Mouse (Mus musculus) hindbrain, embryonic 13.5 days (tissue): ENCODE measurements around the gene Rhbdf1. TPM values are rescaled to one million over a fixed set of nuclear protein-coding genes. Genes with fewer than 3 reads are reported as not detected.

Source experiments
- ATAC-seq: fragments of 200-750 bp; cut with Nextera tagmentation; 2 replicates; pipeline ENCODE4 v1.8.0; 2017; ENCODE audit warnings: moderate TSS enrichment; ENCODE audit not compliant: low FRiP score
- H3K27ac ChIP-seq: fragments of 300-500 bp; sonication (generic); 2 replicates; pipeline ENCODE4 v1.5.1; 2015; ENCODE audit warnings: inconsistent platforms, mild to moderate bottlenecking, moderate library complexity
- H3K27me3 ChIP-seq: fragments of 300-500 bp; sonication (generic); 2 replicates; pipeline ENCODE4 v1.6.1; 2015; ENCODE audit warnings: mild to moderate bottlenecking, inconsistent platforms
- H3K36me3 ChIP-seq: fragments of 300-500 bp; sonication (generic); 2 replicates; pipeline ENCODE4 v1.6.1; 2015; ENCODE audit warnings: mild to moderate bottlenecking, inconsistent platforms
- H3K4me1 ChIP-seq: fragments of 300-500 bp; sonication (generic); replicated peaks from 2 replicates; pipeline ENCODE4 v1.6.1; 2015; ENCODE audit warnings: inconsistent platforms
- H3K4me2 ChIP-seq: fragments of 300-500 bp; sonication (generic); 2 replicates; pipeline ENCODE4 v1.6.1; 2015; ENCODE audit warnings: inconsistent platforms, mild to moderate bottlenecking, moderate library complexity
- H3K4me3 ChIP-seq: fragments of 300-500 bp; sonication (generic); 2 replicates; pipeline ENCODE4 v1.5.1; 2015; ENCODE audit warnings: mild to moderate bottlenecking, inconsistent platforms
- H3K9ac ChIP-seq: fragments of 300-500 bp; sonication (generic); 2 replicates; pipeline ENCODE4 v1.6.1; 2015; ENCODE audit warnings: mild to moderate bottlenecking, inconsistent platforms
- H3K9me3 ChIP-seq: fragments of 300-500 bp; sonication (generic); 2 replicates; pipeline ENCODE4 v1.6.1; 2016; ENCODE audit warnings: inconsistent platforms
- WGBS: fragments of 180-500 bp; shearing (Covaris S2); methylation state at CpG from one replicate; pipeline ENCODE4 v1.1.7; 2015; 5-methylcytosine and 5-hydroxymethylcytosine counted together
- polyA plus RNA-seq: library from polyadenylated mRNA; unstranded; fragments of >200 nt; fragmentation: Nextera tagmentation; extraction: Ambion mirVana; gene quantifications from 2 replicates; pipeline ENCODE4 v1.2.1, GENCODE M21; 2015

Rhbdf1 gene
- polyA plus RNA-seq, 1 experiment from 2014 or later = 24.1 TPM

DNA sequence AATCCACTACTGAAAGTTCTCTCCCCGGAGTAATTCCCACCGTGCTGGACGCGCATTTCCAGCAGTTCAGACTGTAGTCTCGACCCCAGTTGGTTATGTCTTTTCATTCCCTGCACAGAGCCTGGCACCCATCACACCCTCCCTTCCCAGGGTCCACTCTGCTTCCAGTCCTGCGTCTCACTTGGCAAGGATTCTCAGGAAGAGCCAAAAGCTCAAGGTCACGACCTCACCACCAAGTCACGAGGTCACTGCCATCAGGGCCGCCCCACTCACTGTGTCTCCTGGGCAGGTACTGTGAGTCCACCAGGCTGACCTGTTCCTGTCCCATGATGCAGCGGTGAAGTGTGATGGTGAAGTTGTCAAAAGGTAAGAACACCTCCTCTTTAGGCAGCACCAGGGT, 28.0 kb downstream of the Rhbdf1 start:
- H3K36me3 ChIP-seq = no peaks in the 10 kb centered on the region
- H3K27ac ChIP-seq = no peak overlapping the region
- H3K4me1 ChIP-seq = peaks cover 13% of the 10 kb centered on the region
- no peak for ATAC-seq
- no peaks in the 10 kb centered on the region for H3K9me3 ChIP-seq
- 83% methylated on average over 10 of the region's 10 CpGs for WGBS
- H3K4me2 ChIP-seq = no peak overlapping the region
- H3K4me3 ChIP-seq = no peak overlapping the region
- no peak overlapping the region for H3K9ac ChIP-seq
- H3K27me3 ChIP-seq = 0 out of 2 replicates have a peak, but pooled peaks cover 10% of the 10 kb centered on the region

DNA sequence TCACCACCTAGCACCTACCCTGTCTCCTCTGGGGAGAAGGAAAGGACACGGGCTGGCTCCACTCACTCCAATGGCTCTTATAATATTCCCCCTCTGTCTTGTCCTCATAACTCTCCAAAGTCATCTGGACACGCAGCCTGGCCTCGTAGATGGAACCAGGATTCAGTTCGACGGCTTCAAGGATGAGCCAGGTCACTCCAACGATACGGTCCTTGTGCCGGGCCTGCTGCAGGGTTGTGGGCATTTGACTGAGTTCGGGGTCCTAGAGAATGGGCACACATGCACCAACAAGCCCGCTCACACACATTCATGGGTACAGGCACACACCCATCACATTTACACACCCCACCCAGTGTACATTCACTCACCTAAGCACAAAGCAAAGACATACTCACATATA, 28.9 kb downstream of the Rhbdf1 start:
- no peaks in the 10 kb centered on the region for H3K36me3 ChIP-seq
- H3K4me1 ChIP-seq = peaks cover 13% of the 10 kb centered on the region
- H3K4me2 ChIP-seq = no peak overlapping the region
- H3K4me3 ChIP-seq = no peak overlapping the region
- WGBS = 94% methylated on average over 10 of the region's 10 CpGs
- no peak overlapping the region for H3K9ac ChIP-seq
- 0 out of 2 replicates have a peak, but pooled peaks cover 6% of the 10 kb centered on the region for H3K27me3 ChIP-seq
- no peaks in the 10 kb centered on the region for H3K9me3 ChIP-seq
- no peak for ATAC-seq
- no peak overlapping the region for H3K27ac ChIP-seq

DNA sequence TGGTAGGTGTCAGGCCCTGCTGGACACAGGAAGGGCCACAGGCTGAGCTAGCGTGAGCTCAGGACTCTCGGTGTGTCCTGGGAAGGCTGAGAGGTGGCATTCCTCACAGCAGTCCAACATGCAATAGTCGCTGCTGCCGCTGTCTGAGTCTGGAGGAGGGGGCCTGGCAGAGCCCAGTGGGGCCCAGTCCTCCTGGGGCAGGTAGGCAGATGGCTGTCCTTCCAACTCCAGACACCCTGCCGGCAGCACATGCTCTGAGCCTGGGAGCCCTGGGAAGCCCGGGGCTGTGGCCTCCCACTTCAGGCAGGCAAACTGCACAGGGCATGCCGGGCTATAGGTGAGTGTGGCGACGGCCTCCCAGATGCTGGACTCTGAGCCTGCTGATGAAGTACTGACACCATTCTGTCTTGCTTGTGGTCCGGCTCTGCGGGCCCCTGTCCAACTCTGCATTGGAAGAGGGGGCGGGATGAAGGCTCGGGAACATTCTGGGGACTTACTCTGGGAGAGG, 31.4 kb downstream of the Rhbdf1 start:
- Histone ChIP-seq H3K27me3 (no peaks in the 10 kb centered on the region), H3K9ac (no peak overlapping the region), H3K9me3 (no peaks in the 10 kb centered on the region), H3K4me1 (peaks cover 9% of the 10 kb centered on the region), H3K27ac (no peak overlapping the region), H3K4me2 (no peak overlapping the region), H3K4me3 (no peak overlapping the region), H3K36me3 (no peaks in the 10 kb centered on the region)
- 69% methylated on average over 13 of the region's 13 CpGs for WGBS
- ATAC-seq = no peak

DNA sequence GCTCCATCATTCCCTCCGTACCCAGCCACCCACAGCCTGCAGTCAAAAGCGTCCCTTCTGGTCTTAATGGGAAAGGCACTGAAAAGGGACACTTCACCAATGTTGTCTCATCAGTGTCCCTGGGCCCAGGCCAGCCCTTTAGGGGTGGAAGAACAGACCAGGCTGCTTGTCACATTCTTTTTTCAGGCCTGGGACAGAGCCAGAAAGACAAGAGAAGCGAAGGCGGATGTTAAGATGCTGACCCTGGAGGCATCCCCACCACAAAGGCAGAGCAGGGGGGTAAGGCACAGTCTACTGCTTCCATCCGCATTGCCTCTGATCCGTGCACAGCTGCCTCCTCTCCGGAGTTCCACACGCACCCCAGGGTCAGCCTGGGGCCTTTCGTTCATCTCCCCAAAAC, 32.0 kb downstream of the Rhbdf1 start:
- no peak overlapping the region for H3K27ac ChIP-seq
- H3K4me1 ChIP-seq = peaks cover 9% of the 10 kb centered on the region
- WGBS = 69% methylated on average over 9 of the region's 9 CpGs
- no peak overlapping the region for H3K9ac ChIP-seq
- H3K36me3 ChIP-seq = no peaks in the 10 kb centered on the region
- no peaks in the 10 kb centered on the region for H3K27me3 ChIP-seq
- no peaks in the 10 kb centered on the region for H3K9me3 ChIP-seq
- no peak for ATAC-seq
- H3K4me2 ChIP-seq = no peak overlapping the region
- H3K4me3 ChIP-seq = no peak overlapping the region

DNA sequence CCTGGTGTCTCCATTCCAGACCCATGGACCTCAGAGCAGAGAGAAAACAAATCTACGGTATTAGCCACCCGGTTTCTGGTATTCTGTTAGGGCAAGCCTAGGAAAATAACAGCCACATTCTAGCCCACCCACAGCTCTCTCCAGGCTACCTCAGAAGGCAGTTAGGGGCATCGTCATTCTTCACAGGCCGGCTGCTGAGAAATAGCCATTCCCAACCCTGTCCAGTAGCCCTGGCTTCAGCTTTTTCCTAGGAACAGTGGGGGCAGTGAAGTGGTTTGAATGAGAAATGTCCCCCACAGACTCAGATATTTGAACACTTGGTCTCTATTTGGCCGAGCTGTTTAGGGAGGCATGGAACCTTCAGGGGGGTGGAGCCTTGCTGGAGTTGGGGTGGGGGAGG, 32.7 kb downstream of the Rhbdf1 start:
- Histone ChIP-seq H3K9me3 (no peaks in the 10 kb centered on the region), H3K4me3 (no peak overlapping the region), H3K36me3 (no peaks in the 10 kb centered on the region), H3K27ac (no peak overlapping the region), H3K27me3 (no peaks in the 10 kb centered on the region), H3K4me2 (no peak overlapping the region), H3K4me1 (peaks cover 9% of the 10 kb centered on the region), H3K9ac (no peak overlapping the region)
- no peak for ATAC-seq
- WGBS = 73% methylated on average over 5 of the region's 5 CpGs

DNA sequence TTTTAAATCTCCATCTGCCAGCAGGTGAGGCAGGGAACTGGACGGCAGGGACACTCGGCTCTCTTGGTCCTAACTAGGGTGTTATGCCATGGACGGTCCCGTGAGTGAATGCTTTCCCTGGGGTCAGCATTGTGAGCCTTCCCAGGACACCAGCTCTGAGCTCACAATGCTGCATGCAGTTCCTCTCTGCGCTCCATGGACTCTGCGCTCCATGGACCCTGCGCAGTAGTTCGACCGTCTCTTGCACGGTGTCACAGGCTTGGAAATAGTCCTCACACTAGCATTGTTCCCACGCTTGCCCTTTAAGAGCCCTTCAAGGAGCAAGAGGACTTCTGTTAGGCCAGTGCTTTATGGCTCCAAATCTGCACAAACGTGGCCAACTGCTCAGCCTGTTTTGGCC, 33.2 kb downstream of the Rhbdf1 start:
- Histone ChIP-seq H3K36me3 (no peaks in the 10 kb centered on the region), H3K4me2 (no peak overlapping the region), H3K9ac (no peak overlapping the region), H3K4me3 (no peak overlapping the region), H3K27me3 (no peaks in the 10 kb centered on the region), H3K27ac (no peak overlapping the region), H3K4me1 (peaks cover 9% of the 10 kb centered on the region), H3K9me3 (no peaks in the 10 kb centered on the region)
- ATAC-seq = no peak
- 84% methylated on average over 12 of the region's 12 CpGs for WGBS

DNA sequence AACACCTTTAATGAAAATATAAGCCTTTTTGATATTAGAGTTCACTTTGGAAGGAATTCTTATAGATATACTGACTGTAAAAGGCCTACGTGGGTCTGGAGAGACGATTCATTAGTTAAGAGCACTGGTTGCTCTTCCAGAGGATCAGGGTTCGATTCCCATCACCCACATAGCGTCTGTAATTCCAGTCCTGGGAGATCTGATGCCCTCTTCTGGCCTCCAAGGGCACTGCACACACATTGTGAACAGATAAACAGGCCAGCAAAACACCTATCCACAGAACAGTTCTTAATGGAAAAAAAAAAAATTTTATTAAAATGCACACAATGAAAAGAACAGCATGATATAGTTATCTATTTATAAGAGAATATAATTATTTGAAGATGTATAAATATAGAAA, 34.8 kb downstream of the Rhbdf1 start:
- Histone ChIP-seq H3K36me3 (no peaks in the 10 kb centered on the region), H3K9me3 (no peaks in the 10 kb centered on the region), H3K9ac (no peak overlapping the region), H3K4me3 (no peak overlapping the region), H3K27ac (no peak overlapping the region), H3K27me3 (no peaks in the 10 kb centered on the region), H3K4me2 (no peak overlapping the region), H3K4me1 (peaks cover 9% of the 10 kb centered on the region)
- 93% methylated on average over 4 of the region's 4 CpGs for WGBS
- no peak for ATAC-seq

DNA sequence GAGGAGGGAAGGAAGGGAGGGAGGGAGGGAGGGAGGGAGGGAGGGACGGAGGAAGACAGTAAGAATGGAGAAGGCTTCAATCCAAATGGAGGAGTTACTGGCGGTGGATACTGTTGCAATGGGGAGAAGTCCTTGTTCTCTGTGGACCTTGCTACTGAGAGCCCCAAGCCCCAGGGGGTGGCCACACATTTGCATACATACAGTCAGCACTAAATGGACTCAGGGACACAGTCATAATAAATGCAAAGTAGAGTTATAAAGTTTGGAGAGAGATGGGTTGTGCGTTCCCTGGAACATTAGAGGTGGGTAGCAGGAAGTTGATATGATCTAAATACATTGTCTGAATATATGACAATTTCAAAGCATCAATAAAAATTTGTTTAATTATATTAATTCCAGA, 36.1 kb downstream of the Rhbdf1 start:
- H3K4me1 ChIP-seq = peaks cover 9% of the 10 kb centered on the region
- H3K4me3 ChIP-seq = no peak overlapping the region
- no peak overlapping the region for H3K4me2 ChIP-seq
- H3K9ac ChIP-seq = no peak overlapping the region
- H3K9me3 ChIP-seq = no peaks in the 10 kb centered on the region
- H3K27ac ChIP-seq = no peak overlapping the region
- 0 out of 2 replicates have a peak, but pooled peaks cover 3% of the 10 kb centered on the region for H3K27me3 ChIP-seq
- H3K36me3 ChIP-seq = no peaks in the 10 kb centered on the region
- WGBS = 68% methylated on average over 3 of the region's 3 CpGs
- ATAC-seq = no peak

DNA sequence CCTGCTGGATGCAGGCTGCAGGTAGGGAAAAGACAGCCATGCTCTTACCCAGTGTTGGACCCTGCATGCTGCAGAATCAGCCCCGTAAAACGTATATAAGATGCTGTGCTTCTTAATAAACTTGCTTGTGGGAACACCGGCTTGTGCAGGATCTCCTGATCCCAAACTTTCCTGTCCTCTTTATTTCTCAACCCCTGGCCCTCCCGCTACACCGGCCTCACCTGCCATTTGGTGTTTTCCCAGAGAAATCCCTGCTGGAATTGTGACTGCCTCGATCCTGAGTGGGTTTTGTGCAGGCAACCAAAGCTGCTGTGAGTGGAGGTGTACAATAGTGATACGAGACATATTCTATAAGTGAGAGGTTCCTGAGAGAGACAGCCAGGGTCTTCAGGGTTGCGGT, 37.6 kb downstream of the Rhbdf1 start:
- ATAC-seq = no peak
- H3K4me2 ChIP-seq = no peak overlapping the region
- 0 out of 2 replicates have a peak, but pooled peaks cover 3% of the 10 kb centered on the region for H3K27me3 ChIP-seq
- H3K36me3 ChIP-seq = no peaks in the 10 kb centered on the region
- no peak overlapping the region for H3K9ac ChIP-seq
- H3K4me3 ChIP-seq = no peak overlapping the region
- no peaks in the 10 kb centered on the region for H3K4me1 ChIP-seq
- H3K9me3 ChIP-seq = no peaks in the 10 kb centered on the region
- WGBS = 89% methylated on average over 8 of the region's 8 CpGs
- no peak overlapping the region for H3K27ac ChIP-seq

DNA sequence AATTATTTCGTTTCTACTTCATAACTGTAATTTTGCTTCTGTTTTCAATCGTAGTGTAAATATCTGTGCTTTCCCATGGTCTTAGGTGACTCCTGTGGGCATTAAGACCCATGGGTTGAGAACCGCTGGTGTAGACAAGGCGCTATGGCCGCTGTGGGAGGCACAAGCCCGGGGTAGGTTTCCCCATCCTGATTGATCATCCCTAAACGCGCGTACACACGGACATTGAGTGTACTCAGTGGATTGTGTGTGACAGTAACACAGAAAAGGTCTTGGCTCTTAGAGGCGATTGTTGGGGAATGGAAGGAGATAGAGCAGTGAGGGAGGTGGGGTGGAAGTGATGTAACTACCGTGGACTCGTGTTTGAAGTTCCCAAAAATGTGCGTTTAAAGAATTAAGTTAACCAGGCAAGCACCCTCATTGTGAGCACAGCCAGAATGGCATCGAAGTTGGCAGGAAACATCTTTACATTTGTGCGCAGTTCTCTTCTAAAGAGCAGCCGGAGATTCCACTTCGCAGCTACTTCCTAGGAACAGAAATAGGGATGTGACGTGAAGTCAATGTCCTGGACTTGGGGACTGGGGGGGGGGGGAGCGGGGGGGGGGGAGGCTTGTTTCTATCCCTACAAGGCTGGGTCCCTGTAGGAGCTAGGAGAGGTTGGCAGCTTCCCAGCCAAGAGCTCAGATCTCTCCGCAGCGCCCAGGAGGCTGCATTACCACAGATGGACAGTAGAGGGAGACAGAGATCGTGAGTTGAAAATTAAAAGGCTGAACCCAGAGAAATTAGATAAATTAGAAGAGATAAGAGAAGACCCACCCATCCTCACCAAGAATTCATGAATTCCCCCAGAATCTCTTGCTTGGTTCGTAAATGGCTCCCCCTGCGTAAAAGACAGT, 39.9 kb downstream of the Rhbdf1 start:
- peak; percentile 71 for ATAC-seq
- no peaks in the 10 kb centered on the region for H3K36me3 ChIP-seq
- no peak overlapping the region for H3K4me2 ChIP-seq
- WGBS = 50% methylated on average over 24 of the region's 25 CpGs
- H3K4me3 ChIP-seq = no peak overlapping the region
- H3K27ac ChIP-seq = no peak overlapping the region
- no peak overlapping the region for H3K9ac ChIP-seq
- 0 out of 2 replicates have a peak, but pooled peaks cover 3% of the 10 kb centered on the region for H3K27me3 ChIP-seq
- H3K4me1 ChIP-seq = no peaks in the 10 kb centered on the region
- no peaks in the 10 kb centered on the region for H3K9me3 ChIP-seq

DNA sequence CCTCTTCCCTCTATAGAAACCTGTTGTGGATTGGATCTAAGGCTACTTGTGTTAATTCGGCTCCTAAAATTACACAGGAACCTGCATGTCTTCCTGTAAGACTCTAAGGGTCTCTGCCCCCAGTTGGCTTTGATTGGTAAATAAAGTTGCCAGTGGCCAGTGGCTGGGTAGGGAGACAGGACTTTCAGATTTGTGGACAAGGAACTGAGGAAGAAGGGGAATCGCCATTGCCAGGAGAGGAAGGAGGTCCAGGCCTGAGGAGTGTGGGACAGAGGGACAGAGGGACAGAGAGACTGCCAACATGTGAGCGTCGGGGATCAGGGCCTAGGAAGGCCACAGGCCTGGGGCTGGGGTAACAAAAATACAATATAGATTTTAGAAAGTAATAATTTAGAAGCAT, 40.9 kb downstream of the Rhbdf1 start:
- Histone ChIP-seq H3K27me3 (0 out of 2 replicates have a peak, but pooled peaks cover 3% of the 10 kb centered on the region), H3K4me1 (no peaks in the 10 kb centered on the region), H3K4me2 (no peak overlapping the region), H3K36me3 (no peaks in the 10 kb centered on the region), H3K9ac (0 out of 2 replicates have a peak overlapping the region, but pooled peaks have one; percentile 29), H3K9me3 (no peaks in the 10 kb centered on the region), H3K27ac (no peak overlapping the region), H3K4me3 (no peak overlapping the region)
- WGBS = 76% methylated on average over 4 of the region's 4 CpGs
- no peak for ATAC-seq

DNA sequence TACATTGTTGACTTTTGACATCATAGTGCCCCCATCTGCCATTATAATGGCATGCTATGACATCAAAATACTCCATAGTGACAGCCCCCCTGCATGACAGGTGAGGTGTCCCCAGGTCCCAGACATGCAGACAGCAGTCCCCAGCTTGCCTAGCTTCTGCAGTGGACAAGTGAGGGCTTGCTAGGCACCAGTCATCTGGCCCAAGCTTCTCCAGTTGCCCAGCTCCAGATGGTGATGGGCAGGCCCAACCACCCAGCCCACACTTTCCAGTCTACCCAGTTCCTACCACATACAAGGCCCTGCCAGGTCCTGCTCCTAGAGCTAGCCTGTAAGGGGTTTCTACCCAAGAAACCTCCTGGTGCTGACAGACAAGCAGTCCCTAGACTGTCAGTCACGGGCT, 43.6 kb downstream of the Rhbdf1 start:
- no peaks in the 10 kb centered on the region for H3K9me3 ChIP-seq
- H3K9ac ChIP-seq = no peak overlapping the region
- no peak overlapping the region for H3K27ac ChIP-seq
- H3K4me1 ChIP-seq = no peaks in the 10 kb centered on the region
- H3K4me3 ChIP-seq = no peak overlapping the region
- ATAC-seq = no peak
- WGBS = 72% methylated on average over 1 of the region's 1 CpGs
- H3K4me2 ChIP-seq = no peak overlapping the region
- no peaks in the 10 kb centered on the region for H3K36me3 ChIP-seq
- H3K27me3 ChIP-seq = 0 out of 2 replicates have a peak, but pooled peaks cover 3% of the 10 kb centered on the region

DNA sequence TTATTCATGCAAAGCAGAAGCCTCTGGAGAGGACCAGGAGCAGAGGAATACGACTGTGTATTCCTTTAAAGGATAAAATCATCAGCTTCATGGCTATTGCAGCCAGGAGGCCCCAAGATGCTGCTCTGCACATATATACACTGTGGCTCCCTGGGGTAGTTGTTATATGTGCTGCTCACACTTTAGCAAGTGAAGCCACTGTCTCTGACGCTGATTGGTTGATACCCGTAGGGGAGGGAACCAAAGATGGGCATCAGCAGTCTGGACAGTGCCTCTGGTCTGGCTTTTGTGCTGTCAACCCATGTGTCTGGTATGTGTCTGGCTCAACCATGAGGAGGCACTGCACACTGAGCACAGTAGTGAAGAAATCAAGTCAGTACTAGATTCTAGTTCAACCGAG, 55.4 kb downstream of the Rhbdf1 start:
- H3K27me3 ChIP-seq = no peaks in the 10 kb centered on the region
- no peak overlapping the region for H3K9ac ChIP-seq
- H3K4me2 ChIP-seq = no peak overlapping the region
- peaks cover 9% of the 10 kb centered on the region for H3K4me1 ChIP-seq
- ATAC-seq = no peak
- H3K4me3 ChIP-seq = no peak overlapping the region
- WGBS = 79% methylated on average over 4 of the region's 4 CpGs
- H3K36me3 ChIP-seq = no peaks in the 10 kb centered on the region
- no peak overlapping the region for H3K27ac ChIP-seq
- no peaks in the 10 kb centered on the region for H3K9me3 ChIP-seq
